Mouse (Mus musculus) kidney, adult 11 months (tissue): ENCODE results near the gene Alox12b.
A peak's percentile ranks its signal among the peaks of the same experiment; 100 is the strongest.

ENCODE experiments used
- DNase-seq: peaks from one replicate; pipeline ENCODE4 v3.0.0; 2022

The Alox12b gene

DNA sequence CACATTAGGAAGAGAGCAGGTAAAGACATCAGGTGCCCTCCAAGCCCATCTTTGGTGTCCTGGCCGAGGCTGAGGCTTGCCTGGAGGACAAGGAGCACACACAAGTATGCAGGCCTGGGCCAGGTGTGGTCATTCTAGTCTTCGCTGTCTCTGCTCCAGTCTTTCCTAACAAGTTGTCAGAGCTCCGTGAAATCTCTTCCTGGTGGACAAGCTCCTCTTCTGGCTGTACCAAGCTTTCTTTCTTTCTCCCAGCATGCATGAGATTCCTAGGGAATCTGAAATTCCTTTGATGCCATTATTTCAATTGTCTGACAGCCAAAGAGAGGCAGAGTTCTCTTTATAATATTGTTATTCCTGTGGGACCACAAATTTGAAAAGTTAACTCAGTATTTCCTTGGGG is 22.7 kb downstream of the Alox12b start:
- DNase-seq, result no peak

DNA sequence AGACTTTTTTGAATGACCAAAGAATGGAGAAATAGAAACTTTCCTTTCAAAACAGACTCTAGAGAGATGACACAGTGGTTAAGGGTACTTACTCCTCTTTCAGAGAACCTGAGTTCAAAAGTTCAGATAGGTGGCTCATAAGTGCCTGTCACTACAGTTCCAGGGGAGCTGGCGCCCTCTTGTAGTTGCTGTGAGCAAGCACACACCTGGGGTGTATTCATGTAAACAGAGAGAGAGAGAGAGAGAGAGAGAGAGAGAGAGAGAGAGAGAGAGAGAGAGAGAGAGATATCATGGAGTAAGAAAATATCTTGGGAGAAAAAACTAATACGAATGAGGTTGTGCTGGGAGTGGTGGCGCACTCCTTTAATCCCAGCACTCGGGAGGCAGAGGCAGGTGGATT is 23.3 kb downstream of the Alox12b start:
- no peak for DNase-seq

DNA sequence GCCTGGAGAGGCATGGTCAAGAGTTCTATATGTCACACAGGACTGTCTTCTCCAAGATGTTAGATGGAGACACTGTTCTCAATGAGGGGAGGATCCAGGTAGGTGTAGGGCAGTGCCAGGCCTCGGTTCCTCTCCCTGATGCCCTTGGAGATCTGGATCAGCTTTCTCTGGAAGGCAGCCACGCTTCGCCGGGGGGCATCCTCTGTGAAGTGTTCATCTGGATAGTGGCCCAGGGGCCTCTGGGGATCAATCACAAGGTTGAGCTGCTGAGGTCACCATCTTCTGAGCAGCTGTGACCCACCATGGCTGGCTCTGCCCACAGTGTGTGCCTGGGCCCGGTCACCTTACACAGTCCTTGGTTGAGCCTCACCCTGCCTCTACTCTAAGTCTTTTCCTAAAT is 28.2 kb downstream of the Alox12b start:
- DNase-seq, result no peak

DNA sequence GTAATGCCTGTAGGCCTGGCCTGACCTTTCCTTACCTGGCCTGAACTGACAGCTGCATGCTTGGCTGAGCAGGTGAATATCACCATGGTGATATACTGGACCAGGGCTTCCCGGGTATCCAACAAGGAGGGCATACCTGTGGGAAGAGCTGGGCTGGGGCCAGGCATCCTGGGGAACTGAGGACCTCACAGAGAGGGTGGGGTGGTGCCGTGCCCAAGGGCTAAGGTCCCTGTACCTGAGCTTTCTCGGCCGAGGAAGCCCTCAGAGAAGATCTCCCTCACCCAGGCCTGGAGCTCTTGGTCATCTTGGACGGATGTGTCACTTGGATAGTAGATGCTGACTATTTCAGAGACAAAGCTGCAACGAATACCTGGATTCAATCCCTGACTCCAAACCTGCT is 29.1 kb downstream of the Alox12b start:
- no peak for DNase-seq

DNA sequence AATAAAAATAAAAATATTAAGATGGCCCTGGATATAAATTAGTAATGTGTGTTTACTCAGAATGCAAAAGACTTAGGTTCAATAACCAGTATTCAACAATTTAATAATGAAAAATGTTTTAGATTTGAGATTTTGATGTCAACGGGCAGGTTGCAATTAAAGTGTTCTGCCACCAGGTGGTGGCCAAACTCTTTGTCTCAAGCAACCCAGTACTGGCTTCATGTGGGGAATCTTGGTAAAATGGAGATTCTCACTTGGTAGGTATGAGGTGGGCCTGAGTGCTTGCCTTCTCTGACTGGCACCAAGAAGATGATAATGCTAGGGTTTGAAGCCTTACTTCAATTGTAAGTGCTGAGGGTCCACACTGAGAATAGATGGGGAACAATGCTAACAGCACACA is 36.1 kb downstream of the Alox12b start:
- no peak for DNase-seq

DNA sequence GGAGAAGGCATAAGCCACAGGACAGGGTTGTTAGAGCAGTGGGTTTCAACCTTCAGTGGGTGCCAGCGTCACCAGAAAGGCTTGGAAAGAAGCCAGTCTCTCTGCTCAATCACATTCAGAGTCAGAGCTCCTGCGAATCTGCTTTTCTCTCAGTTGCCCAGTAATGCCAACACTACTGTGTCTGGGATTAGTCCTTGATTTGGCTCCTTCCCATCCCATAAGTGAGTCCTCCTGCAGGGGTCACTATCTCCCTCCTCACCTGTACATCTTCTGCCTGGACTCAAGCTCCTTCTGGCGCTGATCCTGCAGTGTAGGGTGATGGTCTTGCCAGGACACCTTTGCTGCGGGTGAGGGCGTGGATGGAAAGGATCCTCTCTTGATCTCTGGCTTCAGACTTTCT is 40.0 kb downstream of the Alox12b start:
- no peak for DNase-seq

DNA sequence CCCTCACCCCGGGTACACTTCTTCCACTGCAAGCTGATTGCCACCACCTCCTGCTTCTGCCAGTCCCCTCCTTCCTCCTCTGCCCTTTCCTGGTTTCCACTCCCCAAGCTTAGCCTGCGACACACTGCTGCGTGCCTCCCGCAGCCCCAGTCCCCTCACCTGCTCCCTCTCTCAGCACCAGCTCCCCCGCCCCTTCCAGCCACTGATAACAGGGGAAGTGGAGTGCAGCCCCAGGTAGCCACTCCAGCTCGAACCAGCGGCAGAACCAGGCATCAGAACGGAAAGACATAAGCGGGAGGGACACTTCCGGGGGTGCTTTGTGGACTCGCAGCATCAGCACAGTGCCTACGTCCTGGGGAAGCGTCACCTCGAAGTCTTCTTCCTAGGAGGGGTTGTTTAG is 40.4 kb downstream of the Alox12b start:
- no peak for DNase-seq

DNA sequence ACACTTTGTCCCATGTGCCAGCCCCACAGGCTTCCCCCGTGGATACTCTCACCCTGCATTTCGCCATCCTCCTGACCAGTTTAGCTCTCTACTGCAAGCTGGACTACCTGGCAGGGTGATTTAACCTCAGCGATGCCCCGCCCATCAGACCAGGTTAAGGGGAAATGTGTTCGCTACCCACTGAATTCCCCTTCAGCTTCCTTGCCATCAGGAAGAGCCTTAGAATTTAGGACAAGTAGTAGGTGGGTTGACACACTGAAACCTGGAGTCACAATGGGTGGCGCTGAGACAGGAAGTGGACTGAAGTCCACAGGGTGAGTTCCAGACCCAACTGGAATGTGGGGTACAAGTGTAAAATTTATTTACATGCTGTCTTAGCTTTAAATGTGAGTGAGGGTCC is 41.0 kb downstream of the Alox12b start, which contains the start of gene Alox8:
Gene Alox8 (minus strand): TSS at position 101 of the 400 bp plus-strand sequence.
- no peak for DNase-seq

DNA sequence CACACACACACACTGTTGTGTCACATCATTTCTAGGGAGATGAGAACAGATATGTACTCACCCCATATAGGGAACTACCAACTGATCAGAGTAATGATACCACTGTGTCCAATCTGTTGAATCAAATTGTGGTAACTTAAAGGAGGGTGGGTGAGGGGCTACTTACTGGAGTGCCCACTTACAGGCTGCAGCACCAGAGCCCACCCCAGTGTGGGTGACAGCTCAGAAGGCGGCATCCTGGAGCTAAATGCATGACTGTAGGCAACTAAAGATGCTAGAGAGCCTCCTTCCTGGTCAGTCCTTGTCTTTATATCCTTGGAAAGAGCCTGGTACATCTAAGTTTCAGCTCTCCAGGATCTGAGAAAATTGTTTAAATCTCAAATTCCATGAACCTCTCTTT is 42.5 kb downstream of the Alox12b start:
- DNase-seq, result no peak

DNA sequence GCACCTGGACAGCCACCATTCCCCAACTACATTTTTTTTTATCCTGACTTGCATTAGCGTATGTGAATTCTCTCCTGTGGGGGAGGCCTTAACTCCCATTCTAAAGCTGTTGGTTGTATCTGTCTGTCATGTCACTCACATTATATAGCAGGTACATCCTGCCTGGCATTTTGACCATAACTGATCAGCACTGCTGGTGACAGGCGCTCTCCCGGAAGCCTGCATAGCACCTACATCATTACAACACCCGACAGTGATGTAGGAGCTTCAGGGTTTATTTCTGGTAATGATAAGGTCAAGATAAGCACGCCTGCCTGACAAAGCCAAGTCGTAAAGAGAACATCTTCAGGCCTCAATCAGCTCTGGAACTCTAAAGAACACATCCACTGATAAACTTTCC is 43.4 kb downstream of the Alox12b start:
- DNase-seq, result no peak

DNA sequence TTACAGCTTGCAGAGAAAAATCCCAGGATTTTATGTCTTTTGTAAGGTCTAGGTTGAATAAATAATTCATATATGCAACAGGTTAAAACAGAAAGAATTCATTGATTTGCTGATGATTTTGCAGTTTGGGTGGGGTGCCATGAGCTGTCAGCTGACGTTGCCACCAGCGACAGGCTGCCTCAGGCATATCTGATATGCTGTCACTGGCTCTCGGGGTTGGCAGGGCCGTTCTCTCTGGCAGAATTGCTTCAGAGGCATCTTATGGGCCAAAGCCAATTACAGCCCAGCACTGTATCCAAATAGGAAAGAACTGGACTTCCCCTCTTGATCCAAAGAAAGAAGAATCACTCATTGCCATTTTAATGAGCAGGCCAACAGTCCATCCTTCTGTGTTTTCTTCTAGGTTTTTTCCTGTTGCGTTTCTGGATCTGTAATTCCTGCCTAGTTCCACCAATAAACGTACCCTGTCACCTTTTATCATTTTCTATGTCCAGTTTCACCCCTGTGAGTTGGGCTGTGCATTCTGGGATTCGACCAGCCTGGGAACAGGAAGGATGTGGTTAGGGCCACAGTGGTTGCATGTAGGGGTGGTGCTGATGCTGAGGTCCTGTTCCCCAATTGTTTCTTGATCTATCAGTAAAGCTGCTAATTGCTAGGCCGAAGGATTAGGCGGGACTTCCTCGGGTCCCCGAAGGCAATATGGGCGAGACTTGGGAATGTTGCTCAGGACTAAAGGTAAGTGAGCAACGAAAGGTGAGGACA is 45.9 kb downstream of the Alox12b start:
- DNase-seq, result no peak

DNA sequence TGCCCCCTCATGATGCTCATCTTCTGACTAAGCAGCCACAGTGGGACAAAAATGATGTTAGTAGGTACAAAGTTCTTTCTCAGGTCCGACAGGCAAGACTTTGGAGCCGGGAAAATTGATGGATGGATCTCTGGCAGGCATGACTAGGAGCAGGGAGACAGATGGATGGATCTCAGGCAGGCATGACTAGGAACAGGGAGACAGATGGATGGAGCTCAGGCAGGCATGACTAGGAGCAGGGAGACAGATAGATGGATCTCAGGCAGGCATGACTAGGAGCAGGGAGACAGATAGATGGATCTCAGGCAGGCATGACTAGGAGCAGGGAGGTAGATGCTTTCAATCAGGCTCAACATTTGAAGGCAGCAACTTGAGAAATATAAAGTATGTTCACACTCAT is 54.6 kb downstream of the Alox12b start:
- peak; percentile 6 for DNase-seq

DNA sequence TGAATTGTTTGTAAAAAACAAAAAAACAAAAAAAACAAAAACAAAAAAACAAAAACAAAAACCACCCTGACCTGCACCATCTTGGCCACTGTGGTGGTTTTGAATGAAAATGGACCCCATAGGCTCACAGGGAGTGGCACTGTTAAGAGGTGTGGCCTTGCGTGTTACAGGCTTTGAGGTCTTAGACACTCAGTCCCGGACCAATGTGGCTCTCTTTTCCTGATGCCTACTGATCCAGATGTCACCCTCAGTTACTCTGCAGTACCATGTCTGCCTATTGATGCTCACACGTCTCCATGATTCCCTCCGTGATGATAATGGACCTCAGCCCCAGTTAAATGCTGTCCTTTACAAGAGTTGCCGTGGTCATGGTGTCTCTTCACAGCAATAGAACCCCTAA is 60.6 kb downstream of the Alox12b start:
- DNase-seq, result no peak

DNA sequence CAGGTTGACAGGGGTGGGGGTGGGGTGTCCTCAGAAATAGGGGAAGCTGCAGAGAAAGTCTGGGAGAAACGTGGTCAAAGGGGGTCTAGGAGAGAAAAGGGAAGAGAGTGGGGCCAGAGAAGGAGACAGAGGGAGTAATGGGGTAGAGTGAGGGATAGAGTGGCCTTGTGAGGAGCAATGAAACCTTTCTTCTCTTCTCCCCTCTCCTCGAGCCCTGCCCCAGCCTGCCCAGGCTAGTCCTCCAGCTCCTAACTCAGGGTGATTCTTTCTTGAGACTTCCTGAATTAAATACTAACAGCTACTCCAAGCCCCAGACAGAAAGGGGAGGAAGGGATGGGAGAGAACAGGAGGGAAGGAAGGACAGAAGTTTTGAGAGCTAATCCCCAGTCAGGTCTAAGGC is 61.9 kb downstream of the Alox12b start:
- DNase-seq, result no peak
